Mouse (Mus musculus): Measurements from ENCODE around the gene Cpt1a. TPM values are rescaled to one million over a fixed set of nuclear protein-coding genes. Genes with fewer than 3 reads are reported as not detected.
A peak's percentile ranks its signal among the peaks of the same experiment; 100 is the strongest.

Gene Cpt1a
- polyA plus RNA-seq, 1 experiment from 2014 or later, result 34.6 TPM

DNA sequence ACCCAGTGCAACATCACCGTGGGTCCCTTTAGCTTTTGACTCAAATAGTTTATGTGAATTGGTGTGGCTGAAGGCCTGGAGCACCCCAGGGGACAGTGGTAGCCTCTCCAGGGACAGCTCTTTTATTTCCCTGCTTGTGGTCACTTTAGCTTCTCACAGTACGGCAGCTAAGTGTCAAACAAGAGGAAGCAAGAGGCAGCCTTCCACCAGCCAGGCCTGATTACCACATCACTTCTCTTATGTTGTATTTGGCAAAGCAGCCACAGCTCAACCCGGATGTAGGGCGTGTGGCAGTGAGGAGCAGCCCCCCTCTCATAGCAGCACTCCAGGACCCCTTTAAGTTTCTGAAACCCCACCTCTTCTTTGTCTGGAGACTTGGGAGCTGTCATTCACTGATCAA lies 100.8 kb downstream of the Cpt1a start:
- no peaks in the 10 kb centered on the region for H3K4me1 ChIP-seq (ENCODE audit: control insufficient read depth, insufficient read depth, low read length)
- H3K36me3 ChIP-seq (ENCODE audit: control insufficient read depth, insufficient read depth), result no peaks in the 10 kb centered on the region
- H3K4me3 ChIP-seq (ENCODE audit: low read length), result no peak overlapping the region
- no peak for ATAC-seq (replicated peaks; ENCODE audit: extremely low read depth, insufficient read depth, low FRiP score)
- no peak overlapping the region for H3K9ac ChIP-seq (ENCODE audit: low read length)
- 46% methylated on average over 4 of the region's 4 CpGs for WGBS
- H3K27ac ChIP-seq (ENCODE audit: low read length), result no peak overlapping the region
- H3K27me3 ChIP-seq (ENCODE audit: control insufficient read depth, insufficient read depth, low read length), result no peaks in the 10 kb centered on the region
- 0 out of 2 replicates have a peak, but pooled peaks cover under 1% of the 10 kb centered on the region for H3K9me3 ChIP-seq (replicated peaks; ENCODE audit: control insufficient read depth, low read length)
- no peak overlapping the region for H3K4me2 ChIP-seq (ENCODE audit: low read depth, low read length)

DNA sequence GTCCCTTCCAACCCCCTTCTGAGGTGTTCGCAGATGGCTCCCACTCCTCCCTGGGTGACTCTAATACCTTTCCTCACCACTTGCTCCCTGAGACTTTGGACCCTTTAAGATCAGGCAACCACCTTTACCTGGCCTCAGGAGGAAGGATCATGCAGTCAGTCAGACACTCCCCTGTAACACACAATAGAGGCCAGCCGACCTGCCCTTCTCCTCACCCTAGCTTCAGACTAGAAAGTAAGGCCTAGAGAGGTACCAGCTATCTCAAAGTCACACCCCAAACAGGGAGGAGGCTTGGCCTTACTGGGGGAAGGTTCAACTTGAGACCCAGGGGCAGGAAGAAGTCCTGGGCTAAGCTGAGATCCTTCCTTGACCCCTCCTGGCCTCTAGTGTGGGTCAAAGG lies 102.1 kb downstream of the Cpt1a start:
- ATAC-seq (replicated peaks; ENCODE audit: extremely low read depth, insufficient read depth, low FRiP score), result no peak
- Histone ChIP-seq H3K27ac (ENCODE audit: low read length) (no peak overlapping the region), H3K4me1 (ENCODE audit: control insufficient read depth, insufficient read depth, low read length) (no peaks in the 10 kb centered on the region), H3K9me3 (replicated peaks; ENCODE audit: control insufficient read depth, low read length) (no peaks in the 10 kb centered on the region), H3K9ac (ENCODE audit: low read length) (no peak overlapping the region), H3K4me2 (ENCODE audit: low read depth, low read length) (no peak overlapping the region), H3K36me3 (ENCODE audit: control insufficient read depth, insufficient read depth) (no peaks in the 10 kb centered on the region), H3K27me3 (ENCODE audit: control insufficient read depth, insufficient read depth, low read length) (no peaks in the 10 kb centered on the region), H3K4me3 (ENCODE audit: low read length) (no peak overlapping the region)
- WGBS, result 73% methylated on average over 2 of the region's 2 CpGs

DNA sequence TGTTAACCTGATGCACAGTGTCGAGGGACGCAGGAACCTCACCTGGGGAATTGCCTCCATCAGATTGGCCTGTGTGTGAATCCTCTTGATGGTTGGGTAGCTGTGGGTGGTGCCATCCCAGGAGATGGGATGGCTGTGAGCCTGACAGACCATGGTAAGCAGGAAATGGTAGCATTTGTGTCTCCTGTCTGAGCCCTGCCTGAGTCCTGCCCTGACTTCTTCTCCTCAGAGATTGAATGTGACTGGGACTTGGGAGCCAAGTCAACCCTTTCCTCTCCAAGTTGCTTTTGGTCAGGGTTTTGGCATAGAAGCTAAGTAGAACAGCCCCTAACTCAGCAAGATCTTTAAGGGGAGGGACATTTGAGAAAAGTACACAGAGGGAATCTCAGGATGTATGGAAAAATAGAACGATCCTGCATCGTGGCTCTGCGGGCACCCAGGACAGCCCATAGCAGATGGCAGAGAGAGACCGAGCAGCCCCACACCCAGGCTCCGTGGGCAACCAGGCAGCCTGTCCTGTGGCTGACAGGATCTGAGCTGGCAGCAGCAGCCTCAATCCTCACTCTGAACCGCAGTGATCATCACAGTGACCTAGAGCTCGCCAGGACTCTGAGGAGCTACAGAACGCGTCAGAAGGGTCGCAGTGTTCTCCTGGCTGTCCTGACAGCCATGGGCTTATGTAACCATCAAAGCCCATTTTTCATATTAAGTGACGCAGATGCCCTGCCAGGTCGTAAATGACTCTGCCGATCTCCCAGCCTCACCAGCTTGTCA lies 106.1 kb downstream of the Cpt1a start:
- no peak overlapping the region for H3K9ac ChIP-seq (ENCODE audit: low read length)
- ATAC-seq (replicated peaks; ENCODE audit: extremely low read depth, insufficient read depth, low FRiP score), result no peak
- H3K4me3 ChIP-seq (ENCODE audit: low read length), result no peak overlapping the region
- no peak overlapping the region for H3K4me2 ChIP-seq (ENCODE audit: low read depth, low read length)
- no peaks in the 10 kb centered on the region for H3K4me1 ChIP-seq (ENCODE audit: control insufficient read depth, insufficient read depth, low read length)
- no peaks in the 10 kb centered on the region for H3K27me3 ChIP-seq (ENCODE audit: control insufficient read depth, insufficient read depth, low read length)
- no peak overlapping the region for H3K27ac ChIP-seq (ENCODE audit: low read length)
- H3K9me3 ChIP-seq (replicated peaks; ENCODE audit: control insufficient read depth, low read length), result no peaks in the 10 kb centered on the region
- WGBS, result 79% methylated on average over 15 of the region's 15 CpGs
- no peaks in the 10 kb centered on the region for H3K36me3 ChIP-seq (ENCODE audit: control insufficient read depth, insufficient read depth)

DNA sequence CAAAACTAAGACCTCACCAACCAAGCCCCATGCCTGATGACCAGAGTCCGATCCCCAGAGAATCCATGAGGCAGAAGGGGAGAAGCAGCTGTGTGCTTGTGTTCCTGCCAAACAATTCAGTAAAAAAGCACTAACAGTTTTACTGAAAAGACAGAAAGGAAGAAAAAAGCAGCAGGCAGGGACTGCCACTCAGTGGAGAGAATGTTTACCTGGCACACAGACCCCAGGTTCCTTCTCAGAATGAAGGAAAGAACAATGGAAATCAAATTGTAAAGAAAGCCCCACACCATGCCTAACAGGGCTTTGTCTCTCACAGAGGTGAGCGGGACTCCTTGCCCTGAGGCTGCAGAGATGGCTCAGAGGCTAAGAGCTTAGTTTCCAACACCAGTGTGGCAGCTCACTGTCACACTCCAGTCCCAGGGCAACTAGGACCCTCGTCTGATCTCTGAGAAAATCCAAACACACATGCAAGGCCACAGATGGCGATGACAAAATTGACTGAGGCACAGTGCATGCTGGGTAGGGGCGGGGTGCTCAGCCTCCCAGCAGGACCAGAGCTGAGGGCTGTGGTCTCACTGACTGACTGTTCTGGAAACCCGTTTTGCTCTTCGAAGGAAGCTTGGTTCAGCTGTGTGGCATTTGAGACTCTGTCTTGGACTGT lies 107.2 kb downstream of the Cpt1a start:
- no peak overlapping the region for H3K4me3 ChIP-seq (ENCODE audit: low read length)
- WGBS, result 61% methylated on average over 7 of the region's 7 CpGs
- no peak overlapping the region for H3K4me2 ChIP-seq (ENCODE audit: low read depth, low read length)
- no peak overlapping the region for H3K27ac ChIP-seq (ENCODE audit: low read length)
- H3K36me3 ChIP-seq (ENCODE audit: control insufficient read depth, insufficient read depth), result no peaks in the 10 kb centered on the region
- no peaks in the 10 kb centered on the region for H3K4me1 ChIP-seq (ENCODE audit: control insufficient read depth, insufficient read depth, low read length)
- H3K9me3 ChIP-seq (replicated peaks; ENCODE audit: control insufficient read depth, low read length), result no peaks in the 10 kb centered on the region
- H3K9ac ChIP-seq (ENCODE audit: low read length), result no peak overlapping the region
- H3K27me3 ChIP-seq (ENCODE audit: control insufficient read depth, insufficient read depth, low read length), result no peaks in the 10 kb centered on the region
- ATAC-seq (replicated peaks; ENCODE audit: extremely low read depth, insufficient read depth, low FRiP score), result no peak

DNA sequence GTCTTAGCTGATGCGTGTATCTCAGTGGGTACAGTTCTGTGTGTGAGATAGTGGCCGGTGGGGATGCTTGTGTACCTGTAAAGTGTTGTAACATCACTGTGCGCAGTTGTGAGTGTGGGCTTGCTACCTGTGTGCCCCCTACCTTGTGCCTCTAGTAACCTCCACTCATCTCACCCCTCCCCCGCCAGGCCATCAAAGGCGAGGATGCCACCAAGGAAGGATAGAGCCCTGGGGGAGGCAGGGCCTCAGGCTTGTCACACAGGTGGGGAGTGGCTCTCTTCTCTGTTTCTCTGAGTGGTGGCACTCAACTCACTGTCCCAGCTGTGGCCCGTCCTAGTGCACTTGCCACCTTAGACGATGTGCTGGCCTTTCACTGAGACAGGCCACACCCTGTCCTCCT lies 108.9 kb downstream of the Cpt1a start:
- Histone ChIP-seq H3K4me3 (ENCODE audit: low read length) (no peak overlapping the region), H3K27ac (ENCODE audit: low read length) (no peak overlapping the region), H3K9ac (ENCODE audit: low read length) (no peak overlapping the region), H3K27me3 (ENCODE audit: control insufficient read depth, insufficient read depth, low read length) (no peaks in the 10 kb centered on the region), H3K36me3 (ENCODE audit: control insufficient read depth, insufficient read depth) (no peaks in the 10 kb centered on the region), H3K9me3 (replicated peaks; ENCODE audit: control insufficient read depth, low read length) (no peaks in the 10 kb centered on the region), H3K4me2 (ENCODE audit: low read depth, low read length) (no peak overlapping the region), H3K4me1 (ENCODE audit: control insufficient read depth, insufficient read depth, low read length) (no peaks in the 10 kb centered on the region)
- WGBS, result 69% methylated on average over 7 of the region's 7 CpGs
- 0 out of 2 replicates have a peak, but pooled peaks have one; percentile 46 for ATAC-seq (replicated peaks; ENCODE audit: extremely low read depth, insufficient read depth, low FRiP score)

DNA sequence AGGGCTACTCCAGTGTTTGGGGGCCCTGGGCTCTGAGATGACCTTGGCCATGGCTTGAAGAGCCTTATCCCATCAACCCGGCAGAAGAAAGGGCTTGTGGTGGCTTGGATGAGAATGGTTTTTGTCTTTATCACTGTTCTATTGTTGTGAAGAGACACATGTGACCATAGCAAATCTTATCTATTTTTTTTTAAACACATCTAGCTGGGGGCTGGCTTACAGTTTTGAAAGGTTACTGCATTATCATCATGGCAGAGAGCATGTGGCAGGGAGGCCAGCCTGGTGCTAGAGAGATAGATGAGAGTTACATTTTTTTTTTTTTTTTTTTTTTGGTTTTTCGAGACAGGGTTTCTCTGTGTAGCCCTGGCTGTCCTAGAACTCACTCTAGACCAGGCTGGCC lies 109.8 kb downstream of the Cpt1a start:
- no peak for ATAC-seq (replicated peaks; ENCODE audit: extremely low read depth, insufficient read depth, low FRiP score)
- Histone ChIP-seq H3K4me1 (ENCODE audit: control insufficient read depth, insufficient read depth, low read length) (no peaks in the 10 kb centered on the region), H3K27ac (ENCODE audit: low read length) (no peak overlapping the region), H3K27me3 (ENCODE audit: control insufficient read depth, insufficient read depth, low read length) (no peaks in the 10 kb centered on the region), H3K9me3 (replicated peaks; ENCODE audit: control insufficient read depth, low read length) (no peaks in the 10 kb centered on the region), H3K4me2 (ENCODE audit: low read depth, low read length) (no peak overlapping the region), H3K36me3 (ENCODE audit: control insufficient read depth, insufficient read depth) (no peaks in the 10 kb centered on the region), H3K4me3 (ENCODE audit: low read length) (no peak overlapping the region), H3K9ac (ENCODE audit: low read length) (no peak overlapping the region)
- WGBS, result 38% methylated on average over 2 of the region's 2 CpGs

DNA sequence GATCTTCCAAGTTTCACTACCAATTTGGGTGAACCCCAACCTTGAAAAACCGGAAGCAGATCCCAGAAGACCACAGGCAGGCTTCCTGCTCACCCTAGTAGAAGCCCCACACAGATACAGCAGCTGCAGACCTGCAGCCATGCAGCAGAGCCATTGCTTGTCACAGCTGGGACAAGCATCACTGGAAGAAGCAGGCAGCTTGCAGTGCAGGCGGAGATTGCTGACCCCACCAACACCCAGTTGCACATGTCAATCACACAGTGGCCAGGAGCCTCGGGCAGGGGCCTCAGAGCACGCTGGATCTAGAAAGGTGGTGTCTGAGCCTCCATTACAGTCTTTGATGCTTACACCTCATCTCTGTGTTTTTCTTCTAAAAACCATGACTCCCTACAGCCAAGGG lies 112.0 kb downstream of the Cpt1a start:
- no peak overlapping the region for H3K4me3 ChIP-seq (ENCODE audit: low read length)
- no peaks in the 10 kb centered on the region; the same call in 1 of the 2 replicates for H3K27me3 ChIP-seq (ENCODE audit: control insufficient read depth, insufficient read depth, low read length)
- 36% methylated on average over 4 of the region's 4 CpGs for WGBS
- H3K9ac ChIP-seq (ENCODE audit: low read length), result no peak overlapping the region
- no peak overlapping the region for H3K27ac ChIP-seq (ENCODE audit: low read length)
- no peaks in the 10 kb centered on the region for H3K36me3 ChIP-seq (ENCODE audit: control insufficient read depth, insufficient read depth)
- no peaks in the 10 kb centered on the region for H3K9me3 ChIP-seq (replicated peaks; ENCODE audit: control insufficient read depth, low read length)
- ATAC-seq (replicated peaks; ENCODE audit: extremely low read depth, insufficient read depth, low FRiP score), result no peak
- no peak overlapping the region for H3K4me2 ChIP-seq (ENCODE audit: low read depth, low read length)
- no peaks in the 10 kb centered on the region for H3K4me1 ChIP-seq (ENCODE audit: control insufficient read depth, insufficient read depth, low read length)

DNA sequence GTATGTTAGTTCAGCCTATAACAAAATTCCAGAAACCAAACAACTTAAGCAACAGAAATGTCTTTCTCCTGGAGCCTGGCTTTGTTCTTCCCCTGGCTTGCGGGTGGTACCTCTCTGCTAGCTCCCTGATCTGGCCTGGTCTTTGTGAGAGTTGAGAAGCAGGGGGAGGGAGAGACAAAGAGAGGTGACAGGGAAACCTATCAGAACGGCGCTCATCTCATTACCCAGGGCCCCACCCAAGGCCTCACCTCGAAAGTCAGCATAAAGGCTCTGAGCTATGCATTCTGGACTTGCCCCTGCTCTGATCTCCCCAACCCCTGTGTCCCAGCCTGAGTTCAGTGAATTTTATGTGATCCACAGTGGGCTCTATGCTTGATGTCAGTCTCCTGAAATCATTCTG lies 112.5 kb downstream of the Cpt1a start:
- Histone ChIP-seq H3K9me3 (replicated peaks; ENCODE audit: control insufficient read depth, low read length) (no peaks in the 10 kb centered on the region), H3K4me2 (ENCODE audit: low read depth, low read length) (no peak overlapping the region), H3K36me3 (ENCODE audit: control insufficient read depth, insufficient read depth) (no peaks in the 10 kb centered on the region), H3K27ac (ENCODE audit: low read length) (no peak overlapping the region), H3K27me3 (ENCODE audit: control insufficient read depth, insufficient read depth, low read length) (no peaks in the 10 kb centered on the region; the same call in 1 of the 2 replicates), H3K9ac (ENCODE audit: low read length) (no peak overlapping the region), H3K4me1 (ENCODE audit: control insufficient read depth, insufficient read depth, low read length) (no peaks in the 10 kb centered on the region), H3K4me3 (ENCODE audit: low read length) (no peak overlapping the region)
- WGBS, result 39% methylated on average over 4 of the region's 4 CpGs
- ATAC-seq (replicated peaks; ENCODE audit: extremely low read depth, insufficient read depth, low FRiP score), result no peak
